Mouse (Mus musculus) gastrocnemius, postnatal 25 days (tissue): ENCODE measurements at regions not wholly inside any gene's neighbourhood (a gene's known extent, or its start where the extent isn't known, plus 50 kb on each side); places are given as distances from the start of the nearest gene placed in this dataset.

Experiments used
- DNase-seq: peaks from one replicate; pipeline ENCODE4 v3.0.0; 2022

- no peak for DNase-seq
These were observed 202.3 kb upstream of the Usp24 start for GRCm38 (mm10) chr4:106113747-106114146.

GRCm38 (mm10) chr4:106116611-106117010 is 199.4 kb upstream of the Usp24 start:
- no peak for DNase-seq

- no peak for DNase-seq
These were observed 194.7 kb upstream of the Usp24 start for GRCm38 (mm10) chr4:106121306-106121705.

GRCm38 (mm10) chr4:106123038-106123654 is 192.9 kb upstream of the Usp24 start:
- DNase-seq: peak; percentile 40

GRCm38 (mm10) chr4:106127199-106127598 is 188.8 kb upstream of the Usp24 start:
- no peak for DNase-seq

- no peak for DNase-seq
These were observed 188.4 kb upstream of the Usp24 start for GRCm38 (mm10) chr4:106127641-106128040.

- no peak for DNase-seq
These were observed 186.7 kb upstream of the Usp24 start for GRCm38 (mm10) chr4:106129327-106129726.

GRCm38 (mm10) chr4:106129803-106130202 is 186.2 kb upstream of the Usp24 start:
- no peak for DNase-seq

- DNase-seq: no peak
These were observed 182.0 kb upstream of the Usp24 start for GRCm38 (mm10) chr4:106133746-106134730.

GRCm38 (mm10) chr4:106142741-106143140 is 173.3 kb upstream of the Usp24 start:
- no peak for DNase-seq

- peak; percentile 34 for DNase-seq
These were observed 171.5 kb upstream of the Usp24 start for GRCm38 (mm10) chr4:106144351-106145116.

- DNase-seq: no peak
These were observed 169.0 kb upstream of the Usp24 start for GRCm38 (mm10) chr4:106146919-106147460.

GRCm38 (mm10) chr4:106148866-106149265 is 167.1 kb upstream of the Usp24 start:
- DNase-seq: no peak

- no peak for DNase-seq
These were observed 166.5 kb upstream of the Usp24 start for GRCm38 (mm10) chr4:106149471-106150048.

- DNase-seq: no peak
These were observed 165.2 kb upstream of the Usp24 start for GRCm38 (mm10) chr4:106150775-106151174.

- no peak for DNase-seq
These were observed 158.4 kb upstream of the Usp24 start for GRCm38 (mm10) chr4:106157451-106158179.

GRCm38 (mm10) chr4:106161592-106161991 is 154.4 kb upstream of the Usp24 start:
- no peak for DNase-seq

GRCm38 (mm10) chr4:106162551-106162950 is 153.5 kb upstream of the Usp24 start:
- peak; percentile 47 for DNase-seq

- no peak for DNase-seq
These were observed 152.8 kb upstream of the Usp24 start for GRCm38 (mm10) chr4:106163220-106163619.

GRCm38 (mm10) chr4:106167716-106168115 is 148.3 kb upstream of the Usp24 start:
- DNase-seq: no peak

- no peak for DNase-seq
These were observed 147.3 kb upstream of the Usp24 start for GRCm38 (mm10) chr4:106168741-106169140.
